Mouse (Mus musculus) fat pad, adult 2 months (tissue): Measurements from ENCODE around the gene March8.
A peak's percentile ranks its signal among the peaks of the same experiment; 100 is the strongest.

Experiments used
- DNase-seq: peaks from one replicate; pipeline ENCODE4 v3.0.0-alpha.2; 2011; ENCODE audit warnings: low read depth, low spot score; ENCODE audit errors: extremely low read depth

The March8 gene

DNA sequence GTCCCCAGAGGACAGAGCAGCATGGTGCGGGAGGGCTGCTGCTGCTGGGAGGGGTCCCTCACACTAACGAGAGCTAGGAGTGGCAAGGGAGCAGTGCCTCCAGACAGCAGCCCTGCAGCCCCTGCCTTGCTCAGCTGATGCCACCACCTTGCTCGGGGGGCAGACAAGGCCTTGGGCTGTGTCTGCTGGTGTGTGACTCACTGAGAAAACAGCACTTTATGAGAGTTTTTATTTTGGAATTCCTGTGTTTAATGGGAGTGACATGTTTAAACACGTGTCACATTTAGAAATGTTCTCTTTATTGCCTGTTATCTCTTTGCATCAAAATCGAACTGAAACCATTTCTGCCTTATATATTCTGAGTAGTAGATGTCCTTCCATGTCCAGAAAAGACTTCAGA lies 68.9 kb downstream of the March8 start:
- no peak for DNase-seq

DNA sequence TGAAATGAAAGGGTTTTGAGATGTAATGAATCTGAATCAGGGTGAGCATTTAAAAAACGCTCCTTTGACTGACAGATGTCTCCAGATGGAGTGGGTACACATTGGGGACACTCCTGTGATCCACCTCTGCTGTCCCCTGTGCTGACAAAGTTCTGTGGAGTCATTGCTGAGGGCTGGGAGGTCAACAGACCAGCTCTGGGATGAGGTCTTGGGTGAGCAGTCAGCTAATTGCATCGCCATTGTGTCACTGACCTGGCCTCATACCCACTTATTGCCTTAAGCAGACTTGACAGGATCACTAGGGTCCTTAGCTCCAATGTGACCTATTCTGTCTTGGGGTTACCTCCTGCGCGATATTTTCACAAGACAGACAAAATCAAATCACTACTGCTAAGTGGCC lies 69.4 kb downstream of the March8 start:
- no peak for DNase-seq

DNA sequence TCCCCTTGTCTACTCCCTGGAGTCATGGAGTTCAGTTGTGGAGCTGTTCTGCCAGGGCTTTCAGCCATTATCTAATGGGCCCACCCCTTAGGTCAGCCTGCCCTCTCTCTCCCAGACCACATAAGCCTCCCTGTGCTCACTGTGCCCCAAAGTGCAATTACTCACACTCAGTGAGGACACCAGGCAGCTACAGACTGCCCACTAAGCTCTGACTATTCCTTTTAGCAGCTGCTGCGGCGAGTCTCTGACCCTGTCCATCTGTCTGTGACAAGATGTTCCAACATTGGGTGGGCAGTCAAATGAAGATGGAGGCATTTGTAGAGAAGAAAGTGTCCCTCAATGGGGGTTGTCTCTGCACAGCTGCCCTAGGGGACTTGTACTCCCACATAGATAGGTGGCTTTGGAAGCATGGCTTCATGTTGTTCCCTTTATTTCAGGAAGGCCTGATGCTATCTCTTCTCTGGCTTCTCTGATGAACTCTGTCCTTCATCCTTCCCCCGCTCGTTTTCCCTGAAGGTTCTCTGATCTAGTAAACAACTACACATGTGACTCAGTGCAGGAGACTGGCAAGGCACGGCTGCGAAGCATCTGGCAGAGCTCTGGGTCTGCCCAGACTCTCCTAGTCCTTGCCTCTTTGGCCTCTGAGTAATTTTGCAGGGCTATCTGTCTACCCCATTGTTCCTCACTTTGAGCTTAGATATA lies 70.3 kb downstream of the March8 start:
- DNase-seq, result peak; percentile 52

DNA sequence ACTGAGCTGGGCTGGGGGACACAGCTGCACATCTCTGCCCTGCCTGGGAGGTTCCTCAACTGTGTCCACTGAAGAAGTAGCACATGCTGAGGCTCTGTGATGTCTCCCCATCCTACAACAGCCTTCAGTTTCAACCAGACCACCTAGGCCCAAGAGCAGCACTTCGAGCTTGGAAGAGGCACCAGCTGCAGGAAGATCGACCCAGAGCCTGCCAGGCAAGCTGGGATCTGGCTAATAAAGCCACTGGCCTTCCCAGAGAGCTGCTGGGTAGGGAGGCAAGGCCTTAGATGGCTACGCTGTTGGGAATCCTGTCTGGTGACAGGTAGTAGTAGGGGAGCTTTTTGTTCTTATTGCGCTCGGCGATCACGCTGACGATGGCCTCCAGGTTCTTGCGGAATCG lies 72.6 kb downstream of the March8 start:
- DNase-seq, result no peak

DNA sequence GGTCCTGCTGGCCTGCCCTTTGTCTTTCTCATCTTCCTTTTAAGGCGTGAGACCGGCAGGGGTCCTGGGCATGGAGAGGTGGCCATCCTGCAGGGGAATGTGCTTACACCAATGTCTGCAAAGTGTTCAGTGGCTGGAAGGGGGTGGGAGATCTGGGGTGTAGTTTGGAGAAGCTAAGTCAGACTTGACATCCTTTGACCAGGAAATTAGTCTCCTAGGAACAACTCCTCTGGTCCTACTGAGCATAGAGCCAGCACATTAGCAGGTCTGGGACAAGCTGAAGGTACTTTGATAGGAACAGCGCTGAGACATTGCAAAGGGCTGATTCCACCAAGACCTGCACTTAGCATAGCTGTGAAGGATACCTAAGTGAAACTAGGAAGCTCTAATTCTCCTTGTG lies 73.9 kb downstream of the March8 start:
- DNase-seq, result no peak

DNA sequence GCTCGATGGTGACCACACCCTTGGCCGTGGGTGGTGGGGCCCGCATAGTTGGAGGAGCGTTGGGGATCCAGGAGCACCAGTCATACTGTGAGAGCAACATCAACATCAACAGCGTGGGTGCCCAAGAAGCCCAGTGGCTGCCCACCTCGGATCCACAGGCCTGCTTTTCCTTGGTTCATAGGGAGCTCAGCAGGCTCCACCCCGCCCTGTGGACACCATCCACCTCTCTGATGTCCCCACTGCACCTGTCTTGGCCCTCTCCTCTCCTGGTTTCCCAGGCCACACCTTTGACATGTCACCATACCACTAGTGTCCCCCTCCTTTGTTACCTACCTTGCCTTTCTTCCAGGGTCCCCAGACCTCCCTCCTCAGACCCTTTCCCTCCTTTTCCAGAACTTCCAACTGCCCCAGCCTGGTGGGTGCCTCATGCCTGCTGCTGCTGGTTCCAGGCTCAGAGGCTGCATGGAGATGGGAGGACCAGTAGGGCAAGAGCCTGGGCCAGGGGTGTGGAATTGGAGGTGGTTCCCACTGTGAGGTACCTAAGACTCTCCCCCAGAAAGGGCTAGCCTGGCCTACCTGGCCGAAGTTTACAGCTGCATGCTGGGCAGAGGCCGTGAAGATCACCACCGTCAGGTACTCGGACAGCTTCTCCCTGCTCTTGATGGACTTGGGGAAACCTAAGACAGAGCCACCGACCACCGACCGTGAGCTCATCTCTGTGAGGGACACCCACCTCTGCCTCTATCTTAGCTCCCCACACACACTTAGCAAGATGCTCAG lies 74.9 kb downstream of the March8 start:
- no peak for DNase-seq

DNA sequence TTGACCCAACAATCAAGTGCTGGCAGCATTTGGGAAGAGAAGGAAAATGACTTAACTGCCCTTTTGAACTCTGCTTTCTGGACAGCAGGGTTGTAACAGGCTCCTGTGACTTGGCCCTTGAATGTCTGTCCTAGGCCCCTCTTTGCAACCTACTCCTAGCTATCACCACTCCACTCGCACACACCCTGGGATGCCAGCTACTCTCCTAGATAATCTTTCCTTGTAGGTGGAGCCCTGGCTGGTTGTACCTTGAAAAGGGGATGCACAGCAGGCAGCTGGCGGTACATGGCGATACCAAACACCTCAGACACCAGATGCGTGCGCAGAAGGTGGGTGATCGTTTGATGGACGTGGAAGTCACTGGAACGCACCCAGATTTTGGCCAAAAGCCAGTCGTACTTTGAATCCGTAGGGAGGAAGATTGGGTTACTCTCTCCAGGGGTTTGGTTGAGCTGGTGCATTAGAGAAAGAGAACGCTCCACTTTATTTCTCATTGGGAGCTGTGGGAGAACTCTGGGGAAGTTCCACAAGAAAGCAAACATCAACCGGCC lies 77.4 kb downstream of the March8 start:
- no peak for DNase-seq

DNA sequence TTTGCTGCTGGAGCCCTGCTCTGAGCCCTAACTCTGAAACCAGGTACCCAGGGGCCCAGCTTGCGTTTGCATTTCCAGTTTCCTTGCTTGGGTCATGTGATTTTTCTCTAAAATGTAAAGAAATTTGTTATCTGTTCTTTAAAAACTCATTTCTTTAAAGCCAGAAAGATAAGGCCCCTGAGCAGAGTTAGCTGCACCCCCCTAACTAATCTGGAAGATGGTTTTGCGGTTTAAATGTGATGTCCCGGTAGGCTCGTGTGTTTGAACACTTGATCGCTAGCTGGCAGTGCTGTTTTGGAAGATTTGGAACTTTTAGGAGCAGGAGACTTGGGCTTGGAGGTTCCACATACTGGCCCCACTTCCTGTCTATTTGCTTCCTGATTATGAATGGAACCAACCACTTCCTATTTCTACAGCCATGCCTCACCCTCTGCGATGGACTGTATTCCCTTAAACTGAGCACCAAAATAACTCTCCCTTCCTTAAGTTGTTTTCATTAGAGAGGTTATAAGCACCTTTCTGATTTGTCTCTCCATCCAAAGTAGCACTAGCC lies 78.3 kb downstream of the March8 start:
- DNase-seq, result no peak

DNA sequence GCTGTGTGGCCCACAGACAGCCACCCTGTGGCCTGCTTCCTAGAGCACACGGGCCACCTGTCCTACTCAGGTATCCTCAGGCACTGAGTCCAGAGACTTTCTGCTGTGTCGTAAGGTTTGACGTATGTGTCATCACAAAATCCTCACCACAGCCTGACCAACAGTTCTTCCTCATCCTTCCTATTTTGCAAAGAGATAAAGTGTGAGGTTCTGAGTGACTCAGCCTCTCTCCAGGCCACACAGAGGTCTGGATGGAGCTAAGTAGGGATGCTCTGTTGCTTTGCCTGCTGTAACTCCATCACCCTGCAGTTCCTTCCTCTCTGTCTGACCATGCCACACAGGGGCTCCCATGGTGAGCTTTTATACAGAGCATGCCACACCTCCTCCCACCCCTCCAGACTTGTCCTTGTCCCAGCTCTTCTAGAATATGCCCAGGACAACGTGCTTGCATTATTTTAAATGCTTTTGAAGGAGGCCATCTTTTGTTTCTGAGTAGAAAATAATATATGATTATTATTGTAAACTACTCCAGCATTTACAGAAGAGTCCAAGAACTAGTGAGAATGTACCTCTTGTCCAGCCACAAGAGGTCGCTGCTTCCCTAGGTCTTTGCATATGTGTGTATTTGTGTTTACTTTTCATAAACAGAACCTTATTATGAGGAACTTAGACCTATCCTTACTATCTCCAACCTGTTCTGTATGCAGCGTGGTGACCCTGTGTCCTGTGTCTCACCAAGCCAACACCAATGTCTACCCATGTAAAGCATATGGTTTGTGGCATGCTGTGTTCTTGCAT lies 79.9 kb downstream of the March8 start:
- DNase-seq, result no peak

DNA sequence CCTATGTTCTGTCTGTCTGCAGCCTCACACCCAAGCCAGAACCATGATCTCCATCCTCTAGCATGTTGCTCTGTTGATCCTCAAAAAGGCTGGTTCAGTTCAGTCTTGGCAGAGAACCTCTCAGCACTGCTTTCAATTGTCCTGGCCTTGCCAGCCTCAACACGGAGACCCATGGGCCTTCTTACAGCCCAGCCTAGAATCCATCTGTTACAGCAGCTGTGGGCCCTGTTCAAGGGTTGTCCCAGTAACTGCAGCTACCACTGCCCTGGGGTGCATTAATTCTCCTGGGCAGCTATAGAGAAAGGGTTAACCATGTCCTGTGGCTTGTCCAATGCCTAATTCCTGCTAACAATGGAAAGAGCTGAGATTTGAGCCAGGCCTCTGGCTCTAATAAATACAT lies 80.7 kb downstream of the March8 start:
- DNase-seq, result no peak

DNA sequence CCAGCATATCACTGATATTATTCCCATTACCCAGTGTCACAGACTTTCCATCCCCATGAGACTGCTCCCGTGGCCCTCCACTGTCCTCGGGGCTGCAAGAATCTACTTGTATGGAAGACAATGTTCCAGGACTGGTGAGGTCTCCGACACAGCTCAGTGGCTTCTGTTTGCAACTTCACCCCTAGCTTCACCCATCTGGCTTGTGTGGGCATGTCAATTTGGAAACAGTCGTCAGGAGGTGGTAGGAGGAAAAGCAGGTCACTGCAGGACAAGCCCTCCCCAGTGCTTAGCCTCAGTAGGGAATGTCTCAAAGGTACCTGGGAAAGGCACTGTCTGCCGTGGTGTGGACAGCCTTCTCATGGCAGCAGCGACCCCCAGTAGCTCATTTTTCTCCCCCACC lies 81.9 kb downstream of the March8 start:
- peak; percentile 78 for DNase-seq

DNA sequence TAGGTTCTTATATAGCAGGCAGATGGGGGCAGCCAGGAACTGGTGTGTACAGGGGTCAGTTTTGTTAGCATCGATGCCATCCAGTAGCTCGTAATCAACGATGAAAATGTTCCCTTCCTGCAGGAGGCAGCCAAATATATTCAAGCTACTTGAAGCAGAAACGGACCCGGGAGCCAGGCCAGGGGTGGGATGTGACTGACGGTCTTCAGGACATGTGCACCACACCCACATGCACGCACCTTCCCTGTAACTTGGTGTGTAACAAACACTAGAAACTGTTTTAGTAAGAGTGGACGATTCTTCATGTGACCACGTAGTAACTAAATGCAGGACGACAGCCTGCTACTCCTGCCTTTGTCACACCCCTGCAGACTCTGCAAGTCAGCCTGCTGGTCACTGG lies 82.4 kb downstream of the March8 start:
- no peak for DNase-seq

DNA sequence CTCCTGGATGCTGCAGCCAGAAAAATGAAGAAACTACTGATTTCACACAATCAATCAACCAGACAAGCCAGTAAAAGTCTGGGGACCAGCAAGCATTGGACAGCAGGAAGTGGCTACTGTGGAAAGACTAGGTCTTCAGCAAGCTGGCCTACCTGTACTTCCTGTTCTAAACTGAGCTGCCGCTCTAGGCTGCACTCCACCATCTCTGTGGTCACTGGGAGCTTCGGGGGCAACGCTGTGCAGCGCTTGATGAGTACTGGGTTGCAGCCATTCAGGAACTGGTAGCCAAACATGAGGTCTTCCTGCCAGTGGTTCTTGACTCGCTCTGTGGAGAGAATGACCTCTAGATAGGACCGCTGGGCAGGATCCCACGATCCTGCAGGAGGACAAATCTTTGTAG lies 85.2 kb downstream of the March8 start:
- no peak for DNase-seq

DNA sequence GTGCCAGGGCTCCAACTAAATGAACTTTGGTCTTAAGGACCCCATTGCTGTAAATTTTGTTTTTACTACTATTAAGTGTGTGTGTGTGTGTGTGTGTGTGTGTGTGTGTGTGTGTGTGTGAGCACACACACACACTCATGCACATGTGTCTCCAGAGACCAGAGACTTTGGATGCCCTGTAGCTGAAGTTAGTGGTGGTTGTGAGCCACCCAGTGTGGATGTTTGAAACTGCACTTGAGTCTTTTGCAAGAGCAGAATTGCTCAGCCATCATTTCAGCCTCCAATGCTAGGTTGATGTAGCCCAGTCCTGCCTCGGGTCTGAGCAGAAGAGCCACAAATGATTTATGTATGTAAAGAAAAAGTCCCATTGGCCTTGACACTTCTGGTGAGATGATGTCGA lies 85.8 kb downstream of the March8 start:
- DNase-seq, result no peak

DNA sequence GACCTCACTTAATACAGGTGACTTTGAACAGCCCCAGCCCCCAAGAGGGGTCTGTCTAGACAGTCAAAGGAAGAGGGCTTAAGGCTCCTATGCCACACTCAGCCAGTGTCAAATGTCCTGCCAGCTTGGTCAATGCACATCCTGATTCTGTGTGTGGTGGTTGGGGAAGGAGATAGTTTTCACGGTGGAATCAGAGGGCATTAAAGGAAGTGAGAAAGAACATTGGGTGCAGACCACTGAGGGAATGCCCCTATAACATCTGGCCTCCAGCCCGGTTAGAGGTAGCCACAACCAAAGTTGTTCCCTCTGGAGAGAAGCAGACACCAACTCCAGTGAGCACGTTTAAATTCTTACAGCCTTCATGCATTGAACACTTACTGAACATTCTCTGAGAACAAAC lies 89.7 kb downstream of the March8 start:
- no peak for DNase-seq

DNA sequence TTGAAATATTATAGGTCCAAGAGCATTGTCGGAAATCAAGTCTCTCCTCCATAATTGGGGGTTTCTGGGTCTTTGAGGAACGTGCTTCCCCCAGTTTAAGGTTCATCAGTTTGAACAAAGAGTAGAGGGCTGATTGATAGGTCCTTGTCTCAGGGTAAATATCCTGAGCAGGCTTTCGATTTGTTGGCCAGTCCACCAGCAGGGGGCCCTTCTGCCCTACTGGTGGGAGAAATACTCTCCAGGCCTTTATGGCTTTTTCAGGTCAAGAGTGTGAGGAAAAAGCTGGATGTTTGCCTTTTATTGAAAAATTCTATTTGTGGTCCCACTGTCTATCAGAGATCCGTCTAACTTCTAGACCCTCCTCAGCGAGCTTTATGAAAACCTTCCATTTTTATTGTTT lies 90.5 kb downstream of the March8 start:
- no peak for DNase-seq

DNA sequence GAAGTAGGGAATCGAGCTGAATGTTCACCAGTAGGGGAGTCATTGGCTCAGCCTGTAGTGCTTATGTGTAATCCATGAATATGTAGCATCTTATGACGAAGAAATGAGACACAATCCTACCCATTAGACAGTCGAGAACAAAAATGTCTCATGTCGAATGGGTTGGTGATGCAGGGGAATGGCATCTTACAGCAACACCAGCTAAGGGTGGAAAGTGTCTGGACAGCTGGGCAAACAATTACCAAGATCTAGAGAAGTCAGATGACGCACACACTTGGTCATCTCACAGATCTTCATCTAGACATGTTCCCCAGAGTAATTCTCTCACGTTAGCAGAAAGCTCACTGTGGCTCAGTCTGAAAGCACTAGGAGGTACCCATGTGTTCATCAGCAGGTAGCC lies 101.0 kb downstream of the March8 start:
- DNase-seq, result no peak

DNA sequence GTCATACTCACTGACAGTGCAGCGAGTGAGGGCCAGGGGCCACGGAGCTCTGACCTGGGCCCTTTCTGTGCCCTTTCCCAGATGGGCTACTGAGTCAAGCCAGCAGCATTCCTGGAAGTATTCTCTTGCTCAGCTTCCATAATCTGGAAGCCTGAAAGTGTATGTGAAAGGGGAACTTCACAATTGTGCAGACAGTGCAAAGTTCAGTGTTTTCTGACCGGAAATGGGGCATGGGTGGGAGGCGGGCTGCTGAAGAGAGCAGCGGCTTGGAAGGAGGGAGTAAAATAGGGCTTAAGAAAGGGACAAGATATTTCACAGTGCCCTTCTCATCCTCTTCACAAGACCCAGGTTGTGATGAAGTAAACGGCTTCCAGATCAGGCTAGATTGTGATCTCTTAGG lies 101.7 kb downstream of the March8 start:
- DNase-seq, result no peak

DNA sequence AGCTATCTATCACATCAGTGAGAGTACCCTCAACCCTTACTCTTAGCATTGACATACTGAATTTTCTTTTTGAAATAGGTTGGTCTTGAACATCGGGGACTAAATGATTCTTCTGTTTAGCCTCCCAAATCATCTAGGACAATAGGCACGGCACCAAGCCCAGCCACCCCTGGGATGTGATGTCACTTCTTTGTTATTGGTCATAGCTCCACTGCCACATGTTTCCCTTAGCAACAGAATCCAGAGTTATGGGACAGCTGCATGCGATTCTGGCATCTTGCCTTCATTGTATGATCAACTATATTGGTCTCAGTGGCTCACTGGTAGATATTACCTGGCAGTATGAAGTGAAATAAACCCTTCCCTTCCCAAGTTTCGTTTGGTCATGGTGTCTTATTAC lies 102.6 kb downstream of the March8 start:
- DNase-seq, result no peak

DNA sequence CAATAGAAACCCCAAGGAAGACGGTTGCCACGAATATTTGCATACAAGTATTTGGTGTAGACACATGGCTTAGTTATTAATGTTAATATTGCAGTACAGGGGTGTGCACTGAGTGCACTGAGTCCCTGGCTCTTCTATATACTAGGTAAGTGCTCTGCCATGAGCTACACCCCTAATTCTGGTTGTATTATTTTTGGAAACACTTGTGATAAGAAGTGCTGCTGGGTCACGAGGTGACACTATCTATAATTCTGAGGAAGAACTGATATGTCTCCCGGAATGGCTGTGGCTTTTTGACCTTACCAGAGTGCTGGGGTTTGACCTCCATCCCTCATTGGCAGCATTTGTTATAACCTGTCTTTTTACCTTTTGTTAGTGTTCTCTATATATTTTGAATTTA lies 103.0 kb downstream of the March8 start:
- DNase-seq, result no peak

DNA sequence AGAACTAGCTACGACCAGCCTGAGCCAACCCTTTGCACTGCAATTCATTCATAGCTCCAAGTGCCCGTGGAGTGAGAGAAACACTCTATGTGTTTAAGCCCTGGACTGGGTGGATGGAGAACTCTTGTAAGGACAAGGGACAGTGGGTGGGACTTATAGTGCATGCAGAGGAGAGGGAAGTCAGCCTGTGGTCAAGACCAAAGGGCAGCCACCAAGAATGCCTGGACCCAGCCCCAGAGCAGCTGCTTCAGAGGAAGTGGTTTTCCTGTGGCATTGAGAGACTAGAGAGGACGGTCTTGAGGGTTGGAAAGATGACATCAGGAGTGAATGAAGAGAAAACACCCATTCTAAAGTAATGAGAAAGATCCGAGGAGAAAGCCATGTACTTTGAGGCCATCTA lies 118.0 kb downstream of the March8 start:
- DNase-seq, result no peak
